Mouse (Mus musculus): ENCODE measurements around the gene Agap2. TPM values are rescaled to one million over a fixed set of nuclear protein-coding genes. Genes with fewer than 3 reads are reported as not detected.
A peak's percentile ranks its signal among the peaks of the same experiment; 100 is the strongest.

Gene Agap2
- 1 to 10 TPM; 2.1 to 2.8 TPM for total RNA-seq (2021)

DNA sequence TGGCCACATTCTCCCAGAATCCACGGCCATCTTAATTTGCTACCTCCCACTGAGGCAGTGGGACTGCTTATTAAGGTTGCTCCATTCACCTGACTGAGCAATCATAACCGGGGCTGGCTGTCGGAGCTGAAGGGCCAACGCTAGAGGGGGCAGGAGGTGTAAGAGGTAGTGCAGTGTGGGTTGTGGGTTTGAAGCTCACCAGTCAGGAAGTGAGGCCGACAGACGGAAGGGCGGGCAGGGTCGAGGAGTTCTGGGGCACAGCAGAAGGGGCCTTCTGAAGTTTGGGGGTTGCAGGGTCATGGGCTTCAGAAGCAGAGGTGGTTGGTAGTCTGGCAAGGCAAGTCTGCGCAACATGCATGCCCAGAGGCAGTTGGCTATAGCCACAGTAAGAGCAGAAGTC, at the start of gene Agap2:
Agap2 (plus strand) TSS at position 205 of the 400 bp plus-strand sequence.
- no peak for DNase-seq

DNA sequence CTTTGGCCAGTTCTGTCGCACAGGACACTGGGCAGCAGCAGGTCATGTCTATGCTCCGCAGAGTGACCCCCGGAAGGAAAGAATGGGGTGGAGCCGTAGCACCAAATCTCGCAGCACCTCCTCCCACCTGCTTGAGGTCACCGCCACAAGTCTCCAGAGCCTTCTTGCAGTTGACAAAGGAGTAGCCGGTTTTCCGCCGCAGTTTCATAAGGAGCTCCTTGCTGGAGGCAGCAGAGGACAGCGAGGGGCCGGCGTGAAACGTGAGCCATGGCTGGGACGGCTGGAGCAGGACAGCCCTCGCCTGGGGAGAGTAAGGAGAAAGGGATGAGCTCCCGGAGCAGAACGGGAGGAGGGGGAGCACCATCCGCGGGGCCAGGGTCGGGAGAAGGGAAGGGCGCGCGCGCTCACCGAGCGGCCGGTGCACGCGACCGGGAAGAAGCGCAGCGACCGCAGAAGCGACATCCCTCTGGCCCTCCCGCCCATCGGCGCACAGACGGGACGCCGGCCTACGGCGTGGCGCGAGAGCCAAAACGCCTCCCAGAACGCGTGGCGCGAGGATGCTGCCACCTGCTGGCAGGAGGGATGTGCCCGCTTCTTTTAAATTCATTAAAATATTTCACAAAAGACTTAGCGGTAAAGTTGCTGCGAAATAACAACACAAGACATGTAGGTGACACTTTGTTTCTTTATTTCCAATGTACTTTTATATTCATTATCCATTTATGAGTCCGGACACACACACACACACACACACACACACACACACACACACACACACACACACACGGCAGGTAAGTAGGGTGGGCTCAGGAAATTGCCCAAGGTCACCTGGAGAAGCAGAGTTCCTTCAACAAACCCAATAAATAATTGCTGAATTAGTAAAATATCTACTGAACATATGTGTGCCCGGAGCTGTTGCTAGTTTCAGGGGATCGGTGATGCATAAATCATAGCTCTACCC, 44.5 kb upstream of the Agap2 start, which contains the start of gene Tsfm:
Tsfm (minus strand) TSS at position 505 of the 961 bp plus-strand sequence.
- peak; percentile 96 for DNase-seq

DNA sequence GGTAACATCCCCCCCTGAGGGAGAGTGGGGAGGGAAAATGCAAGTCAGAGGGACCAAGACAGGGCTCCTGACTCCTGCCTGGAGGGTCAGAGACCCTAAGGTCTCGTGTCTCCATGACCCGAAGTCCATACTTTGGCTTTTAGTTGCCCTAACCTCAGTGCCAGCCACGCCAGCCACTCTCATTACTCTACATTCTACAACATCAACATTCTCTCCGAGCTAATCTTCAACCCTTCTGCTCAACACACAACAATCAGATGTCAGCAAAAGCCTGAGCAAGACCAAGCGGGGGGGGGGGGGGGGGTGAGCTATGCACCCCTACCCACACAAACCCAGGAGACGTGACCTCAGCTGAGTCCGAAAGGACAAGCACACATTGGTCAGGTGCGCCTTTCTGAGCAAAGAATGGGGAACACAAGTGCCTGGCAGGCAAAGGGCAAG, 41.8 kb upstream of the Agap2 start:
- DNase-seq: no peak

GRCm38 (mm10) chr10:127036273-127036672, 38.8 kb upstream of the Agap2 start:
- DNase-seq: no peak

DNA sequence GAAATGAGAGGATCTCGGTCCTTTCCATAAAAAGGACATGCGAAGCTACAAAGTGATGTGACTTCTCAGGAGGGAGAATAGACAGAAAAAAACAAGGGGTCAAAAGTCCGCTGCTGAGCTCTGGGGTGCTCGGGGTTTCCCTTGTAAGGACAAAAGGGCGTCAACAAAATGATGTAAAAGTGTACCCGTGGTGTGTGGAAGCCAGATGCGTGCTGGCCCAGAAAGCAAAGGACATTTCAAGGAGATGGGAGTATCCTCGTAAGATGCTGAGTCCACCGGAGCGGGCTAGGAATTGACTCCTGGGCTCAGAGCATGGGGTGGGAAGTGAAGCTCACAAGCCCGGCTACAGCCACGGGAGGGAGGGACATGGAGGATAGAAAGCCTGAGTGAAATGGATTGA, 37.4 kb upstream of the Agap2 start:
- no peak for DNase-seq

- DNase-seq: no peak
Observed at GRCm38 (mm10) chr10:127040569-127041214, 34.4 kb upstream of the Agap2 start.

DNA sequence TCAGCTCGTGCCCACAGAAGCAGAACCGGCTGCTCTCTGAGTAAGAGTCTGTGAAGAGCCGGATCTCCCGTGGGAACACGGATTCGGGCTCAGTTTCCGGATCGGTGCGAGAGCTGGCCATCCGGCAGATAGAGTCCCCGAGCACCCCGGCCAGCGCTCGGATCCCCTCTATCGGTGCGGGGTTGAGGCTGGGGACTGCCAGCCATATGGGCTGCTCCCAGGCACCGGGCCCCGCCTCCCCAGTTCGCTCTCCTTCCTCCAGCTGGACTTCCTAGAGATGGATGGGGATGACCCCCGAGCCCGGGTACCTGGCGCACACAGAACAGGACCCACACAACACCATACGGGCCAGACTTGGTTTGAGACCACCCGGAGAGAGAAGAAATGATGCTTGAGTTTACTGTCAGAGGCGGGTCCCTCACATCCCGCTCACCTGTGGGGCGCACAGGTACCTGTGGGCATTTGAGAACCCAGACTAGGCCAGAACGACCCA, 33.8 kb upstream of the Agap2 start, which contains the start of the genes Mettl1 and Eef1akmt3:
Mettl1 (plus strand) TSS at position 141 of the 493 bp plus-strand sequence.
Eef1akmt3 (minus strand) TSS at position 240 of the 493 bp plus-strand sequence.
- DNase-seq: peak; percentile 36

GRCm38 (mm10) chr10:127041774-127042338, 33.2 kb upstream of the Agap2 start:
- DNase-seq: peak; percentile 91

- no peak for DNase-seq
Observed at GRCm38 (mm10) chr10:127042468-127043115, 32.5 kb upstream of the Agap2 start.

DNA sequence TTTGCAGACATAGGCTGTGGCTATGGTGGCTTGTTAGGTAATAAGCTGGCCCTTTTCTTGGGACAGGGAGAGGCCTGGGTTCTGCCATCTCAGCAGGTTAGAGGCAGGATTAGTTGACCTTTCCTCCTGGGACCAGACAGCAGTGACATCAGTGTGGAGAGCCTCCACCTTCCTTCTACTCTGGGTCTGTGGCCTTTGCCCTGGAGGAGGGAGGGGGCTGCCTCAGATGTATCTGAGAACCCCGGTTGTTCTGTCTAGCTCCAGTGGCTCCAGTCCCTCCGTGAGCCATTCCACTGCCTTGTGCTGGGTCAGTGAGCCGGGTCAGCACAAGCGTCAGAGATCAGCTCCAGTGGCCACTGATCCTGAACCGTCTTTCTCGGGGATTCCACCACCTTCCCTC, 31.9 kb upstream of the Agap2 start:
- DNase-seq: no peak

GRCm38 (mm10) chr10:127047954-127048353, 27.1 kb upstream of the Agap2 start, which contains the start of gene Cyp27b1:
Cyp27b1 (plus strand) TSS chr10:127048250.
- no peak for DNase-seq

GRCm38 (mm10) chr10:127048608-127049394, 26.3 kb upstream of the Agap2 start:
- DNase-seq: no peak

DNA sequence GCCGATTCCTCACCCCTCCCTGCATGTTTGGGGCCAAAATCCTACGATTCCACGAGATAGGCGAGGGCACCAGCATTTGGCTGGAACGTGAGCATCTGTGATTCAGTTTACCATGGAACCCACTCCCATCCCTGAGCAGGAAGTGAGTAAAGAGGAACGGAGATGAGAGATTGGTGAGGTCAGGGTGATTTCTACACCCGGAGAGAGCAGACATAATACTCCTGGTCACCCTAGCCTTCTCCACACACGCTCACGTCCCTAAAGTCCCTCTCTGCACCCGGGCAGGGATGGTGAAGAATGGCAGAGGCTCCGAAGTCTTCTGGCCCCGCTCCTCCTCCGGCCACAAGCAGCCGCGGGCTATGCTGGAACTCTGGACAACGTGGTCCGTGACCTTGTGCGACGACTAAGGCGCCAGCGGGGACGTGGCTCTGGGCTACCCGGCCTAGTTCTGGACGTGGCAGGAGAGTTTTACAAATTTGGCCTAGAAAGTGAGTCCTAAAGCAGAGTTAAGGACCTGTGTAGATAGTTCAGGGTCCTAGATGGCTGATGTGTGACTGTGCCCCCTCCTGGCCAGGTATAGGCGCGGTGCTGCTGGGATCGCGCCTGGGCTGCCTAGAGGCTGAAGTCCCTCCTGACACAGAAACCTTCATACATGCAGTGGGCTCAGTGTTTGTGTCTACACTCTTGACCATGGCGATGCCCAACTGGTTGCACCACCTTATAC, 25.5 kb upstream of the Agap2 start:
- DNase-seq: no peak

GRCm38 (mm10) chr10:127050119-127050474, 25.0 kb upstream of the Agap2 start:
- DNase-seq: no peak

GRCm38 (mm10) chr10:127054646-127055045, 20.4 kb upstream of the Agap2 start:
- peak; percentile 42 for DNase-seq

DNA sequence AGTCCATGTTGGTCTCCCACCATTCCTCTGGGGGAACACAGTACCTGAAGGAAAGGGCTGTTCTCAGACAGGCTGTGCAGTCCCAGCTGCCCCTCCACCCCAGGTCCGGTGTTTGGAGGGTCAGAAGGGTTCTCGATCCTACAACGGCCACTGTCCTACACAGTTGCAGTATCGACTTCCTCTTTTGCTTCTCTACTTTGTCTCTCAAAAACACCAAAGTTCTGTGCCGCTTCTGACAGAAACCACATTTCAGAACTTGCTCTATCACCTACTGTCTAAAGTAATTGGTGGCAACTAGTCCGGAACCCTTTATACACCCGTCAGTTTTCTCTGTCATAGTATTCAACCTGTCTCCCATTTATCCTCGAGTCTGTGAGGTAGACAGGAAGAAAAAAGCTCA, 19.7 kb upstream of the Agap2 start:
- DNase-seq: no peak

GRCm38 (mm10) chr10:127056490-127056889, 18.6 kb upstream of the Agap2 start:
- no peak for DNase-seq

DNA sequence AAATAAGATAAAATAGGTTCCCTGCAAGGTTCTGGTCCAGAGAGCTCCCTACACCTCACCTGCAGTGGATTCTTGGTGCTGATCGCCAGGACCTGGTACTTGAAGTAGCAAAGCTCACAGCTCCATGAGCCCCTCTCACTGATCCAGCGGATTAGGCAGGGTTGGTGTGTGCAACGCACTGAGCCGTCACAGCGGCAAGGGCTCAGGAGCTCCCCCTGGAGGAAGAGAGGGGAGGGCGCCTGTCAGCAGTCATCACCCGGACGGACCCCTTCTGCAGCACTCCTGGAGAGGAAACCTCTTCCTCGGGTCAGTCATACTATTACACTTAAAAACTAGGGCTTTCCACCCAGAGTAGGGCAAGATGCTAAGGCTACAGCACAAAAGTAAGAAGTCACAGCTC, 16.9 kb upstream of the Agap2 start:
- peak; percentile 84 for DNase-seq

GRCm38 (mm10) chr10:127058708-127059107, 16.4 kb upstream of the Agap2 start:
- no peak for DNase-seq

DNA sequence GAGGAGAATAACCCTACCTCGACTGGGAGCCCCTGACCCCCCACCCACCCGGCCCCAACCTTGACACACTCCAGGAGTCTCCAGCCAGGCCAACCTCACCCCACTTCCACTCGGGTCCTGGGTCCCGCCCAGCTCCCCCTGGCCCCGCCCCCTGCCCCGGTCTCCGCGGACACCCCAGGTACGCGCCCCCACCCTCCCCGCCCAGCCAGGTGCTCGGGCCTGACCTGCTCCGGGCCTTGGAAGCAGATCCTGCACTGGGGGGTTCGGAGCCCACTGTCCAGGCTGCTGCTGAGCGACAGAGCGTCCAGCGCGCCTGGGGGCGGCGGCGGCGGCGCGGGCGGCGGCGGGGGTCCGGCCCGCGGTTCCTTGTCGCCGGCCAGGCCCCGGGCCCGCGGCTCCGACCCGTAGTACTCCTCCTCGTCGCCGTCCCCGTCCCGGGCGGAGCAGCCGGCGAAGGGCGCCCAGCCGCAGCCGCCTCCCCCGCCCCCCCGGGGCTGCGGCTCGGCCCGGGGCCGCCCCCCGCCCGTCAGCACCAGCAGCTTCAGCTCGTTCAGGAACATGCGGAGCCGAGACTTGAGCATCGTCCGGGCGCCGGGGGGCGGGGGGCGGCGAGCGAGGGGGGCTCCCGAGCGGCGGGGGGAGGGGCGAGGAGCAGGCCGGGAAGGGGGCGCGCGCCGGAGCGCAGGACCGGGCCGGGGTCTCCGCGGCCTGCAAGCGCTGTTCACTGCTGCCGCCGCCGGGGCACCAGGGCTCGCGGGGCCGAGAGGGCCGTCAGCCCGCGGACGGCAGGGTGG, 15.7 kb upstream of the Agap2 start:
- no peak for DNase-seq
